Mouse (Mus musculus) layer of hippocampus, adult 2 months (tissue): ENCODE measurements around the gene Cyth3. TPM values are rescaled to one million over a fixed set of nuclear protein-coding genes. Genes with fewer than 3 reads are reported as not detected.

ENCODE experiments used
- DNase-seq, 2 experiments: peaks; one replicate each; pipeline ENCODE4 v3.0.0; 2022; ENCODE audit warnings: low spot score in 2 of 2
- H3K27ac ChIP-seq: fragments of 200-600 bp; 2 replicates; pipeline ENCODE4 v1.8.1; 2022
- H3K4me3 ChIP-seq: fragments of 200-600 bp; 2 replicates; pipeline ENCODE4 v1.8.1; 2022; ENCODE audit warnings: mild to moderate bottlenecking
- CTCF ChIP-seq: fragments of 200-600 bp; conservative IDR thresholded peaks from 2 replicates; pipeline ENCODE4 v1.8.1; 2022; ENCODE audit warnings: antibody characterized with exemption, mild to moderate bottlenecking, moderate library complexity
- total RNA-seq, 2 experiments: library from RNA; stranded (reverse); gene quantifications; 2 replicates each; pipeline ENCODE4 v1.2.3; 2021

The Cyth3 gene
- total RNA-seq, 2 experiments from 2014 or later = 43.7 to 46.1 TPM

GRCm38 (mm10) chr5:143721962-143722361 is 99.7 kb downstream of the Cyth3 start:
- no peak for DNase-seq
- TF ChIP-seq CTCF = peak; percentile 24
- Histone ChIP-seq H3K4me3 (no peak overlapping the region), H3K27ac (no peak overlapping the region)

- H3K27ac ChIP-seq = peak overlapping the region; percentile 98; the same call in 1 of the 2 replicates
- DNase-seq = no peak
- TF ChIP-seq CTCF = no peak
- H3K4me3 ChIP-seq = peak overlapping the region; percentile 55
Measured at GRCm38 (mm10) chr5:143730915-143731314, 108.7 kb downstream of the Cyth3 start.

GRCm38 (mm10) chr5:143731483-143732112 is 109.4 kb downstream of the Cyth3 start:
- no peak for TF ChIP-seq CTCF
- DNase-seq = no peak
- Histone ChIP-seq H3K4me3 (peak overlapping the region; percentile 55), H3K27ac (peak overlapping the region; percentile 98; the same call in 1 of the 2 replicates)

- H3K27ac ChIP-seq = peak within 1 kb of the TSS; percentile 98
- peak; percentile 53 for TF ChIP-seq CTCF
- peak; percentile 95 to 96 for DNase-seq
- H3K4me3 ChIP-seq = peak within 1 kb of the TSS; percentile 79
Measured at GRCm38 (mm10) chr5:143732180-143732891, 110.1 kb downstream of the Cyth3 start, which contains the start of gene Usp42. TSS of gene Usp42 (minus strand) at chr5:143732280.

GRCm38 (mm10) chr5:143749630-143750208 is 127.5 kb downstream of the Cyth3 start:
- DNase-seq = no peak
- no peak for TF ChIP-seq CTCF

GRCm38 (mm10) chr5:143755529-143756141 is 133.4 kb downstream of the Cyth3 start:
- Histone ChIP-seq H3K4me3 (no peak overlapping the region), H3K27ac (no peak overlapping the region)
- no peak for DNase-seq
- TF ChIP-seq CTCF = no peak

More at GRCm38 (mm10) chr5:143749630-143750208, 127.5 kb downstream of the Cyth3 start:
- Histone ChIP-seq H3K27ac (no peak overlapping the region), H3K4me3 (no peak overlapping the region)

- TF ChIP-seq CTCF = no peak
- DNase-seq = peak; percentile 92 to 94
- Histone ChIP-seq H3K27ac (peak overlapping the region; percentile 54), H3K4me3 (peak overlapping the region; percentile 68)
Measured at GRCm38 (mm10) chr5:143757755-143758443, 135.7 kb downstream of the Cyth3 start.

- TF ChIP-seq CTCF = no peak
- no peak for DNase-seq
- no peak overlapping the region for H3K27ac ChIP-seq
- H3K4me3 ChIP-seq = no peak overlapping the region
Measured at GRCm38 (mm10) chr5:143759554-143759953, 137.3 kb downstream of the Cyth3 start.

Other genes with a start within 250 kb of the Cyth3 start
- 10 to 100 TPM; 34.3 to 36.2 TPM for gene Kdelr2, start 218.6 kb upstream of the Cyth3 start, total RNA-seq
- gene Daglb, start 157.9 kb upstream of the Cyth3 start, total RNA-seq = 10 to 100 TPM; 27.7 to 32.1 TPM
- 100 to 1,000 TPM; 393 to 396 TPM for gene Rac1, start 94.4 kb upstream of the Cyth3 start, total RNA-seq
- 10 to 100 TPM; 20.2 to 20.8 TPM for gene Usp42, start 109.8 kb downstream of the Cyth3 start, total RNA-seq
- 10 to 100 TPM; 41.6 to 42.2 TPM for gene Eif2ak1, start 195.3 kb downstream of the Cyth3 start, total RNA-seq